Mouse (Mus musculus) T-helper 17 cell (primary cell): ENCODE measurements at regions not wholly inside any gene's neighbourhood (a gene's known extent, or its start where the extent isn't known, plus 50 kb on each side); places are given as distances from the start of the nearest gene placed in this dataset.

Experiments
- in situ Hi-C, 2 experiments: fragments of 300-600 bp; cut with MboI, MseI; formaldehyde crosslinking; loops; 1 replicate in 1 of 2; 2 replicates in 1 of 2; pipeline ENCODE4 v1.15.1; 2025; ENCODE audit warnings: high pct_unique_total_duplicates in 2 of 2

GRCm38 (mm10) chr17:14764796-14765195 is 70.8 kb upstream of the Thbs2 start:
- in situ Hi-C loops = loop anchor here in 1 of 2 experiments (5.0 kb wide), 1 partner anchor 42 kb away; no protein-coding TSS in a partner anchor

GRCm38 (mm10) chr17:14753095-14753494 is 59.1 kb upstream of the Thbs2 start:
- in situ Hi-C loops = no loop called here

GRCm38 (mm10) chr17:14750519-14751145 is 56.6 kb upstream of the Thbs2 start:
- in situ Hi-C loops = no loop called here

GRCm38 (mm10) chr17:14749281-14749680 is 55.2 kb upstream of the Thbs2 start:
- in situ Hi-C loops = no loop called here

- in situ Hi-C loops = no loop called here
These were observed 53.3 kb upstream of the Thbs2 start for GRCm38 (mm10) chr17:14747255-14747869.

- in situ Hi-C loops = no loop called here
These were observed 51.5 kb upstream of the Thbs2 start for GRCm38 (mm10) chr17:14745512-14745911.

- in situ Hi-C loops = no loop called here
These were observed 50.0 kb upstream of the Thbs2 start for GRCm38 (mm10) chr17:14744010-14744409.
